Mouse (Mus musculus): ENCODE results near the gene Lclat1. TPM values are rescaled to one million over a fixed set of nuclear protein-coding genes. Genes with fewer than 3 reads are reported as not detected.
"Not testable (repeated sequence)": the region's sequence is repeated elsewhere in the genome, so short reads cannot be mapped to it uniquely, and the experiment has no call there.

The Lclat1 gene
- polyA plus RNA-seq, 1 experiment from 2014 or later: 3.4 TPM

DNA sequence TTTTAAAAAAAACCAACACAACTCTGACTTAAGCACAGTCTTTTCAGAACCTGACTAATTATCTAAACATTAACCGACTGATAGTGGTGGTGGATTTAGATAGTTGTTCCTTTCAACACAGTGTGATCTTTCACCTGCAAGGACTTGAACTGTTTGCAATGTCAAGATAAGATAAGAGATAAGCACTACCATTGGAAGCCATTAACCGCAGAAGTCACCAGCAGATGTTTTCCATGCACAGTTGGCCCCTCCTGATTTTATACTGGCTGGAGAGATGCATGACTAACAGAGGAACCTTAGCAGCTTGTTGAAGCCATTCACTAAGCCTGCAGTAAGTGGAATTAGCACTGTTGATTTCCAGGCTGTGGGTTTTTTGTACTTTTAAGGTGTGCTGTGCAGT lies 34.7 kb downstream of the Lclat1 start:
- Histone ChIP-seq H3K27ac (ENCODE audit: low read length) (no peak overlapping the region), H3K4me2 (ENCODE audit: low read depth, low read length) (no peak overlapping the region)
- whole genome bisulfite sequencing (ENCODE audit: insufficient replicate concordance): 5% methylated on average over 2 of the region's 2 CpGs

DNA sequence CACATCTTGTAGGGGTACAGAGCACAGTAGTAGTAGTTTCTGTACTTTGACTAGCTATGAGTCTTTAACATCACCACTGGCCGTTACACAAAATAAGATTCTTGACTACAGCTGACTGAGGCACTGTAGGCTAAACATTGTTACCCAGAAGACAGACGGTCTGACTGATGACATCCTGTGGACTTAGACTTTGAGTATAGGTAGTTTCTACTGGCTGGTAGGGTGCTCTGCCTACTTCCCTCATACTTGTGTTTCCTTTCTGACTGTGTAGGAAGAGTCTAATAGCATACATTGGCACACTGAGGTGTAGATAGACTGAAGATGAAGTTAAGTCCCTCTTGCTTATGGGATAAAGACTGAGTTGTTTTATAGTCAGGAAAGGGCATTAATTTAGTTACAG lies 37.6 kb downstream of the Lclat1 start:
- Histone ChIP-seq H3K4me3 (ENCODE audit: low read depth, low read length) (no peak overlapping the region), H3K27me3 (ENCODE audit: control insufficient read depth, insufficient read depth, low read depth, low read length) (no peaks in the 10 kb centered on the region), H3K27ac (ENCODE audit: low read length) (no peak overlapping the region), H3K4me1 (ENCODE audit: control insufficient read depth, low read depth, low read length) (peaks cover 4% of the 10 kb centered on the region; the same call in 1 of the 2 replicates), H3K36me3 (ENCODE audit: control insufficient read depth, insufficient read depth) (no peaks in the 10 kb centered on the region), H3K4me2 (ENCODE audit: low read depth, low read length) (no peak overlapping the region), H3K9ac (ENCODE audit: low read depth, low read length) (no peak overlapping the region), H3K9me3 (replicated peaks; ENCODE audit: control insufficient read depth, low read length) (no peaks in the 10 kb centered on the region)
- ATAC-seq (ENCODE audit: low read depth): no peak
- WGBS (ENCODE audit: insufficient replicate concordance): 76% methylated on average over 2 of the region's 2 CpGs

More for the DNA sequence above, 34.7 kb downstream of the Lclat1 start:
- H3K9me3 ChIP-seq (replicated peaks; ENCODE audit: control insufficient read depth, low read length): no peaks in the 10 kb centered on the region
- no peak overlapping the region for H3K9ac ChIP-seq (ENCODE audit: low read depth, low read length)
- H3K27me3 ChIP-seq (ENCODE audit: control insufficient read depth, insufficient read depth, low read depth, low read length): no peaks in the 10 kb centered on the region
- H3K36me3 ChIP-seq (ENCODE audit: control insufficient read depth, insufficient read depth): no peaks in the 10 kb centered on the region
- ATAC-seq (ENCODE audit: low read depth): peak; percentile 83
- H3K4me3 ChIP-seq (ENCODE audit: low read depth, low read length): no peak overlapping the region
- H3K4me1 ChIP-seq (ENCODE audit: control insufficient read depth, low read depth, low read length): peaks cover 4% of the 10 kb centered on the region; the same call in 1 of the 2 replicates

DNA sequence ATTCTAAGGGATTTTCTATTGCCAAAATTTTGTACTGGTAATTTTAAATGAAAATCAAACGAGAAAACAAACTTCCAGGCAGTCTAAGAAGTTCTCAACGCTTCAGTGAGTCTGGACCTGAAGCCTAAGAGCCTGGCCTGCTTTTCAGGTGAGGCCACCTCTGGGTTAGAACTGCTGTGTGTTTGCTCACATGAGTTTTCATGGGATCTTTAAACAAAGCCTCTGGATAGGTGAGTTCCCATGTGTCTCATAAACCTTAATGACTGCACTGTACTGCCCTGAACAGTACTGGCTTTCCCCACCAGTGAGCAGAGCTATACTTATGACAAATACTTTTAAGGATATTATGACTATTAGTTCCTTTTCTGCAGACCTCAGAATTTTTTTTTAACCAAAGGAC lies 40.8 kb downstream of the Lclat1 start:
- no peaks in the 10 kb centered on the region for H3K36me3 ChIP-seq (ENCODE audit: control insufficient read depth, insufficient read depth)
- no peak overlapping the region for H3K27ac ChIP-seq (ENCODE audit: low read length)
- no peak overlapping the region for H3K4me2 ChIP-seq (ENCODE audit: low read depth, low read length)
- 57% methylated on average over 2 of the region's 2 CpGs for WGBS (ENCODE audit: insufficient replicate concordance)
- no peaks in the 10 kb centered on the region for H3K9me3 ChIP-seq (replicated peaks; ENCODE audit: control insufficient read depth, low read length)
- no peak overlapping the region for H3K9ac ChIP-seq (ENCODE audit: low read depth, low read length)
- no peak overlapping the region for H3K4me3 ChIP-seq (ENCODE audit: low read depth, low read length)
- no peaks in the 10 kb centered on the region for H3K27me3 ChIP-seq (ENCODE audit: control insufficient read depth, insufficient read depth, low read depth, low read length)
- no peak for ATAC-seq (ENCODE audit: low read depth)
- no peaks in the 10 kb centered on the region for H3K4me1 ChIP-seq (ENCODE audit: control insufficient read depth, low read depth, low read length)

DNA sequence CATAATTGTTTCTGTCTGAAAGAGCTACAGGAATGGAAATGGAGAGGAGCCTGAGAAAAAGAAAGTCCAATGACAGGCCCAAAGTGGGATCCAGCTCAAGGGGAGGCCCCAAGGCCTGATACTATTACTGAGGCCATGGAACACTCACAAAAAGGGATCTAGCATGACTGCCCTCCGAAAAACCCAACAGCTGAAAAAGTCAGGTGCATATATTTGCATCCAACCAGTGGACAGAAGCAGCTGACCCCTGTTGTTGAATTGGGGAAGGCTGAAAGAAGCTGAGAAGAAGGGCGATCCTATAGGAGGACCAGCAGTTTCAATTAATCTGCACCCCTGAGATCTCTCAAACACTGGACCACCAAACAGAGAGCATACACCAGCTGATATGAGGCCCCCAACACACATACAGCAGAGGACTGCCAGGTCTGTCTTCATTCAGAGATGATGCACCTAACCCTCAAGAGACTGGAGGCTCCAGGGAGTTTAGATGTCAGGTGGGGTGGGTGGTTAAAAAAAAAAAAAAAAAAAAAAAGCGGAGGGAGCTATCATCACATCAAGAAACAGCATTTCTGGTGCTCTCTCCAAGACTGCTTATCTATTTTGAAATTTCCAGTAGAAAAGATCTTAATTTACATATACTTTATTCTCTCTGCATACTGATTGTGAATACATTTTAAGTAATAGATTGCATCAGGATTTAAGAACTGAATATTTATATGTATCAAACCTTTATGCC lies 45.2 kb downstream of the Lclat1 start:
- H3K4me3 ChIP-seq (ENCODE audit: low read depth, low read length); H3K9me3 ChIP-seq (replicated peaks; ENCODE audit: control insufficient read depth, low read length); H3K27me3 ChIP-seq (ENCODE audit: control insufficient read depth, insufficient read depth, low read depth, low read length); H3K4me2 ChIP-seq (ENCODE audit: low read depth, low read length); H3K36me3 ChIP-seq (ENCODE audit: control insufficient read depth, insufficient read depth); H3K4me1 ChIP-seq (ENCODE audit: control insufficient read depth, low read depth, low read length); H3K27ac ChIP-seq (ENCODE audit: low read length); H3K9ac ChIP-seq (ENCODE audit: low read depth, low read length); ATAC-seq (ENCODE audit: low read depth): not testable (repeated sequence)
- 71% methylated on average over 3 of the region's 3 CpGs for WGBS (ENCODE audit: insufficient replicate concordance)

DNA sequence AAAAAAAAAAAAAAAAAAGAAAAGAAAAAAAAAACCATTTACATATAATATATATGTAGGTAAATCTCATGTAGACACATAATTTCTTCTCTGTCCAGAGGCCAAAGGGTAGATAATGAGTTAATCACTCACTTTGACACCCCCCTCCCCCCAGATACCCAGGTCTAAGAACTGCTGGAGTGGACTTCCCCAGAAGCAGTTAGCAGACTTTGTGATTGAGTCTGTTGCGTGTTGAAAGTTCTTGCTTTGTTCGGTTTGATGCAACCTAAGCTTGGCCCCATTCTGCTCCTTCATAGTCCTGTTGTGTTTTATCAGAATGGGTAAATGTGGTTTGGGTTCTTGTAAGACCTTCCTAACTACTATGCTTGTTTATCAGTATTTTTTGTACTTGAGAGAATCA lies 45.9 kb downstream of the Lclat1 start:
- Histone ChIP-seq H3K36me3 (ENCODE audit: control insufficient read depth, insufficient read depth) (no peaks in the 10 kb centered on the region), H3K27ac (ENCODE audit: low read length) (no peak overlapping the region), H3K9me3 (replicated peaks; ENCODE audit: control insufficient read depth, low read length) (no peaks in the 10 kb centered on the region), H3K27me3 (ENCODE audit: control insufficient read depth, insufficient read depth, low read depth, low read length) (no peaks in the 10 kb centered on the region), H3K9ac (ENCODE audit: low read depth, low read length) (no peak overlapping the region), H3K4me1 (ENCODE audit: control insufficient read depth, low read depth, low read length) (no peaks in the 10 kb centered on the region), H3K4me2 (ENCODE audit: low read depth, low read length) (no peak overlapping the region), H3K4me3 (ENCODE audit: low read depth, low read length) (no peak overlapping the region)
- 45% methylated on average over 2 of the region's 2 CpGs for WGBS (ENCODE audit: insufficient replicate concordance)
- ATAC-seq (ENCODE audit: low read depth): no peak

DNA sequence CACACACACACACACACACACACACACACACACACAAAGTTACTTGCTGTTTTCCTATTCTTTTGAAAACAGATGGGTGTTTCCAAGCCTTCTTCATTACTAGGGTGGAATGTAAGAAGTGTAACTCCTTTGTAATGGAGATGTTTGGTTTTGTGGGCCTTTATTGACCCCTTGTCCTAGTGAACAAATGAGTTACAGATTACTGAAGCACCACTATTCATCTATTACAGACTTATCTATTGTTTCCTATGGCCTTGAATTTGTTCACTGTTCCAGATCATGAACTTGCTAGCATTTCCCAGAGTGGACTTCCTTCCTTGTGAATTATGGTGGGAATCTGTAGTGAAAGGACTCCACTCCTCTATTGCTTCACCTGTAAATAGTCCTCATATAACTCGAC lies 48.8 kb downstream of the Lclat1 start:
- Histone ChIP-seq H3K27me3 (ENCODE audit: control insufficient read depth, insufficient read depth, low read depth, low read length) (no peaks in the 10 kb centered on the region), H3K9me3 (replicated peaks; ENCODE audit: control insufficient read depth, low read length) (no peaks in the 10 kb centered on the region), H3K4me3 (ENCODE audit: low read depth, low read length) (no peak overlapping the region), H3K36me3 (ENCODE audit: control insufficient read depth, insufficient read depth) (no peaks in the 10 kb centered on the region), H3K4me1 (ENCODE audit: control insufficient read depth, low read depth, low read length) (no peaks in the 10 kb centered on the region), H3K4me2 (ENCODE audit: low read depth, low read length) (no peak overlapping the region), H3K27ac (ENCODE audit: low read length) (no peak overlapping the region), H3K9ac (ENCODE audit: low read depth, low read length) (no peak overlapping the region)
- WGBS (ENCODE audit: insufficient replicate concordance): 57% methylated on average over 1 of the region's 1 CpGs
- no peak for ATAC-seq (ENCODE audit: low read depth)

DNA sequence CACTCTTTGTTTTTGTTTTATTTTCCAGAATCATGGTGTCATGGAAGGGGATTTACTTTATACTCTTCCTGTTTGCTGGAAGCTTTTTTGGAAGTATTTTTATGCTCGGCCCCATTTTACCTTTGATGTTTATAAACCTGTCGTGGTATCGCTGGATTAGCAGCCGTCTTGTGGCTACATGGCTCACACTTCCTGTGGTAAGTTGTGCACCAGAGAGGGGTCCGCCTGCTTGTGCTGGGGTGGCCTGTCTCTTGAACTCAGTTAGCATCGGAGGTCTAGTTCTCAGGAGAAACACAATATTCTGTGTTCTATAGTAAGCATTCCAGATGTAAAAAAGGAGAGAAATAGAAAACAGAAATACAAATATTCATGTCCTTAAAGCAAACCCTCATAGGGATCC lies 54.0 kb downstream of the Lclat1 start:
- Histone ChIP-seq H3K4me3 (ENCODE audit: low read depth, low read length) (no peak overlapping the region), H3K4me2 (ENCODE audit: low read depth, low read length) (no peak overlapping the region), H3K9ac (ENCODE audit: low read depth, low read length) (no peak overlapping the region), H3K4me1 (ENCODE audit: control insufficient read depth, low read depth, low read length) (no peaks in the 10 kb centered on the region), H3K36me3 (ENCODE audit: control insufficient read depth, insufficient read depth) (no peaks in the 10 kb centered on the region), H3K9me3 (replicated peaks; ENCODE audit: control insufficient read depth, low read length) (no peaks in the 10 kb centered on the region), H3K27me3 (ENCODE audit: control insufficient read depth, insufficient read depth, low read depth, low read length) (no peaks in the 10 kb centered on the region), H3K27ac (ENCODE audit: low read length) (no peak overlapping the region)
- 20% methylated on average over 6 of the region's 6 CpGs for WGBS (ENCODE audit: insufficient replicate concordance)
- ATAC-seq (ENCODE audit: low read depth): no peak

DNA sequence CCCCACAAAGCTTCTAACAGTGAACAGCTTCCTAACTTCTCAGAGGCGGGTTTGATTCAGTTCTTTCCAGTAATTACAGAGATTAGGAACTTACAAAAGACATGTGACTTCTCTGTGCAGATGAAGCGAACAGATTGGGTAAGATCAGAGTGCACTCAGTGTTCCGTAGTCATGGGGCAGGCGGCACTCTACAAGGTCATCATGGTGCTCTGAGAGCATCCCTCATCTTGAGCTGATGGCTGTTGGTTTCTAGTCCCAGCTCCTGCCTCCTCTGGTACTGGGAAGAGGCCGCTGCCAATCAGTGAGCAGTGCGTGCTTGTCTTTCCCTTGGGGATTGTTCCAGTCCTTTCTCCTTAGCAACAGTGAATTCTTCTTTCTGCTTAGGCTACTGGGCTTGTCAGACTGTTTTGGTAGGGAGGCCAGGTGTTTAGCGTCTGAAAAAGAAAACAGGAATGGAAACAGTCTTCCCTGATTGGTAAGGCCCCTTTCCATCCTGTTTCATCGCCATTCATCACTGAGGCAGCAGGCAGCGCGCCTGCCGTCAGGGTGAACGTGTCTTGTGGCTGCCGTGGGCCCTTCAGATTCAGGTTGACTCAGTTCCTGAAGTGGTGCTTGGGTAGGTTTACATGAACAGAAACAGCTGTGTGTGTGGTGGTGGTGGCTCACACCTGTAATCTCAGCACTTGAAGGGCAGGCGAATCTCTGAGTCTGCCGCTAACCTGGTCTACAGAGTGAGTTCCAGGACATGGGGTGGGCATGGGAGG lies 54.8 kb downstream of the Lclat1 start:
- no peak overlapping the region for H3K4me2 ChIP-seq (ENCODE audit: low read depth, low read length)
- H3K36me3 ChIP-seq (ENCODE audit: control insufficient read depth, insufficient read depth): no peaks in the 10 kb centered on the region
- no peaks in the 10 kb centered on the region for H3K9me3 ChIP-seq (replicated peaks; ENCODE audit: control insufficient read depth, low read length)
- ATAC-seq (ENCODE audit: low read depth): no peak
- no peaks in the 10 kb centered on the region for H3K4me1 ChIP-seq (ENCODE audit: control insufficient read depth, low read depth, low read length)
- H3K9ac ChIP-seq (ENCODE audit: low read depth, low read length): no peak overlapping the region
- WGBS (ENCODE audit: insufficient replicate concordance): 75% methylated on average over 15 of the region's 15 CpGs
- H3K27me3 ChIP-seq (ENCODE audit: control insufficient read depth, insufficient read depth, low read depth, low read length): no peaks in the 10 kb centered on the region
- no peak overlapping the region for H3K4me3 ChIP-seq (ENCODE audit: low read depth, low read length)
- H3K27ac ChIP-seq (ENCODE audit: low read length): no peak overlapping the region

DNA sequence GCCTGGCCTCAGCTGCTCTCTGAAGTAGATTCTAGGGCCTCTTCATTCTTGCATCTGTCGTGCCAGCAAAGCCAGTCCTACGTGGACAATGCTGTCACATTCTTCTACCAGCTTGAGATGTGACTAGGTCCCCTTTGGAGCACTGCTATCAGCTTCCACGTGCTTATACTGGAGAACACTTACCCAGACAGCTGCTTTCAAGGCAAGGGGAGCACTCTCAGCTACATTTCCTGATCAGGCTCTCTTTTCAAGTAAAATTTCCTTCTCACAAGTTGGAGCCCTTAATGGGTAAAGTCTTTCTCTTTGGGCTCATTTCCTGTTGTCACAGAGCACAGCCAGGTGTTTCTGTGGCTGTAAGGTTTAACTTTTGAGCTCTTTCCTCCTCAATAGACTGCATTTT lies 55.8 kb downstream of the Lclat1 start:
- Histone ChIP-seq H3K36me3 (ENCODE audit: control insufficient read depth, insufficient read depth) (no peaks in the 10 kb centered on the region), H3K27me3 (ENCODE audit: control insufficient read depth, insufficient read depth, low read depth, low read length) (no peaks in the 10 kb centered on the region), H3K9me3 (replicated peaks; ENCODE audit: control insufficient read depth, low read length) (no peaks in the 10 kb centered on the region), H3K4me3 (ENCODE audit: low read depth, low read length) (no peak overlapping the region), H3K27ac (ENCODE audit: low read length) (no peak overlapping the region), H3K9ac (ENCODE audit: low read depth, low read length) (no peak overlapping the region), H3K4me2 (ENCODE audit: low read depth, low read length) (no peak overlapping the region), H3K4me1 (ENCODE audit: control insufficient read depth, low read depth, low read length) (no peaks in the 10 kb centered on the region)
- WGBS (ENCODE audit: insufficient replicate concordance): 47% methylated on average over 3 of the region's 3 CpGs
- ATAC-seq (ENCODE audit: low read depth): no peak

Data from liver, embryonic 16.5 days (tissue).